Mouse (Mus musculus): Measurements from ENCODE around the gene Eif4g2. TPM values are rescaled to one million over a fixed set of nuclear protein-coding genes. Genes with fewer than 3 reads are reported as not detected.

Gene Eif4g2
- 1,000 to 10,000 TPM; 1,033 to 1,045 TPM for total RNA-seq (2021)

DNA sequence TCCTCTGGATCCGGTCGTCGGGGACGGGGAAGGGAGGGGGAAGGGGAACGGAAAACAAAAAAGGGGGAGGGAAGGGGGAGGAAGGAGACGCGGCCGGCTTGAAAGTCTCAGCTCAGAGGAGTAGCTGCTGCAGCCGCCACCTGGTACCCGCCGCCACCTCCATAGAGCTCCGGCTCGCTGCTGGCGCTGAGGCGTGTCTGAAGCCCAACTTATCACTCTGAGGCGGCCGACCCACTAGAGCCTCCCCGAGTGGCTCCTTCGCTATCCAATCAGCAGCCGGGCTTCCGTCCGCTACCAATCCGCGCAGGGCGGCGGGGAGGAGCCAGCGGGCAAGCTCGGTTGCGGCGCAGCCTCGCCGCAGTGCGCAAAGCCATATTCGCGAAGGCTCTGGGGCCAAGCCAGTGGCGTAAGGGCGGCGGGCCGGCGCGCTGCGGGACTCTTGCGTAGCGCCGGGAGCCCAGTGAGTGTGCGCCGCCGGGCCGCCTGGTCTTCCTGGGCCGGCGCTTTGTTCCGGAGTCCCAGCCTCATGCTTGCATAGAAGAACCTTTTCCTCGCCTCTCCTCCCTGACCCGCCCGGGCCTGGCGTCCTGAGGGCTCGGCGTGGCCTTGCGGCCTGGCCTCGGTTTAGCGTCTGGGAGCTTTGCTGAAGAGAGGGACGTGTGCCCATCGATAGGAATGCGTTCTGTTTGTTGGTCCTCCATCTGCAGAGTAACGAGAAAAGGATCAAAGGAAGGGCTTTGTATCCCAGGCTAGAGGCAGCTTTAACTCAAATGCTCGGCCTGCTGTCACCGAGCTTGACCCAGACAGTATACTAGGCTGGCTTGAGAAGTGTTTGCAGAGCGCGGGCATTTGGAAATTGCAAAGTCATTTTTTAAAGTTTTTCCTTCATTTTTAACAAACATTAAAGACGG is at the start of gene Eif4g2:
Gene Eif4g2, minus strand, starts transcription at position 209 of the 911 bp plus-strand sequence.
- intact Hi-C loops (cut with DNase I): loop anchor here (1.0 to 2.0 kb wide), 3 partner anchors 39 to 74 kb away; no protein-coding TSS in a partner anchor
- peak; percentile 99 for DNase-seq

- DNase-seq: no peak
- intact Hi-C loops (cut with DNase I): no loop called here
Observed at GRCm38 (mm10) chr7:111132596-111132995, 49.8 kb upstream of the Eif4g2 start.

DNA sequence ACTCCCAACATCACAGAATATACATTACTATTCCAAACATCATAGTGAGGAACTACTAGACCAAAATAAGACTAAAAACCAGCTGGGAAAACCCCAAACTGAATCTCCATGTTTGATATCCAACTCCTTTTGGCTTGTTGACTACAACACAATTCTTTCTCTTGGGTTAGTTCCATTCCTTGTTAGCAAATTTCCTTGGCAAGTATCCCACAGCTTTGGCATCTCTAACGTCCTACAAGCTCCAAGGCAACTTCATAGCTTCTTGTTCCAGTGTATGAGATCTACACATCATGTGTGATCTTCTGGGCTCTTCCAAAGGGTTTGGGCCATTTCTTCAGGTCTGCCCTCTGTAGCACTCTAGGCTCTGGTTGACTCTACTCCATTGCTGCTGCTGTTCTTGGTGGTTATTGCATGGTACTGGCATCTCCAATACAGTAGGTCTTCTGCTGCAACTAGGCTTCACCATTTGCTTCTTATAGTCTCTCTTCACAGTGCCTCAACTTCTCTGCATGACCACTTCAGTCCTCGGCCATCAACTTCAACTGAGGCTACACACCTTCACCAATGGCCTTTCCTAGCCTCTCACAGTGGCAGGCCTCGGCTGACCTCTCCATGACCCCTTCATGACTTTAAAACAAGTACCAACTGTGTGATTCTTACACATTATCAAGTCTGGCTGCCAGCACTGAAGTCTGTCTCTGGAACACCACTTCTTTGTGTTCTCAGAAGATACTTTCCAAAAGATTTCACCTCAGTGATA is 44.0 kb upstream of the Eif4g2 start:
- intact Hi-C loops (cut with DNase I): no loop called here

DNA sequence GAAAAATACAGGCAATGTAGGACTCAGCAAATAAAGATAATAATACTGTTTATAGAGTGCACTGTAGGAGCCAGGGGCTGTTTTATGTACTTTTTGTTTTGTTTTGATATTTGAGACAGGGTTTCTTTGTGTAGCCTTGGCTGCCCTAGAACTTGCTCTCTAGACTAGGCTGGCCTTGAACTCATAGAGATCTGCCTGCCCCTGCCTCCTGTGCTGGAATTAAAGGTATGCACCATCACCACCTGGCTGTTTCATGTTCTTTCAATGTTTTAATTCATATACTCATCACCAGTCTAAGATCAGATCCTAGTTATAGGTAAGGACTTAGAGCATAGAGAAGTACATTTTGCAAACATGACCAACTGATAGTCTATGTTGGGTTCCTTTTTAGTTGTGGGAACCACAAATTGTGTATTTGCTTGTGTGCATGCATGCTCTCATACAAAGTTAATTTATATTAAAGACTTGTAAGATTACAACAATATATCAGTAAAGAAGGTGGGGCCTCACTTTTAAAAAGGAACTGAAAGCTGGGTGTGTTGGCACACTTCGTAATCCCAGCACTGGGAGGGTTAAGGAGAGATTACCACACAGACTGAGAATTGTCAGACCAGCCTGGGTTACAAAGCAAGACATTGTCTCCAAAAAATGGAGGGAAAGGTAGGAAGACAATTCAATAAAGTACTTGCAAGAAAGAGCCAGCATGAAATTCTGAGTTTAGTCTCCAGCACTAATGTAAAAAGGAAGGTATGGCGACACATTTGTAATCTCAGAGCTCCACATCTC is 41.1 kb upstream of the Eif4g2 start:
- no peak for DNase-seq
- intact Hi-C loops (cut with DNase I): no loop called here

More for the DNA sequence above, 44.0 kb upstream of the Eif4g2 start:
- no peak for DNase-seq

- intact Hi-C loops (cut with DNase I): loop anchor here (1.0 kb wide), 2 partner anchors 35 to 39 kb away; partner anchors contain the start of gene Eif4g2
Observed at GRCm38 (mm10) chr7:111122531-111123130, 39.8 kb upstream of the Eif4g2 start.

GRCm38 (mm10) chr7:111122084-111122530 is 39.3 kb upstream of the Eif4g2 start:
- peak in 1 of 2 experiments; percentile 87 for DNase-seq

More at GRCm38 (mm10) chr7:111122531-111123130, 39.8 kb upstream of the Eif4g2 start:
- peak; percentile 98 to 99 for DNase-seq

DNA sequence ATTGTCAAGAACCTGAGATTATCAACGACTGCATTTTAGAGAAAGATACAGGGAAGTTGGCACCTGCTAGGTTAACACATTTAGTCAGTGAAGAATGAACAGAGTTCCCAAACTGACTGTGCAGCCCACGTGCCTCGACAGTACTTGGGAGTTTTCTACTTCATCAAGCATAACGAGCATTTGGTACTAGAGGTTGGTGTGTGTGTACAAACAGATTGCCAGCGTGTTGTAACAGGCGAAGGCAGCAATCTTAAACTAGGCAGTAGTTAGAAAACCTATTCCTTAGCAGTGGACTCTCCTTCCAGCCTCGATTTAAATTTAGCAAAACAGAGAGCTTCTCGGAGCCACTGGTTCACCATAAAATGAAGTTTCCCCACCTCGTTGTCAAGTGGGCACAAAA is 38.7 kb upstream of the Eif4g2 start:
- DNase-seq: no peak
- intact Hi-C loops (cut with DNase I): no loop called here

More at GRCm38 (mm10) chr7:111122084-111122530, 39.3 kb upstream of the Eif4g2 start:
- intact Hi-C loops (cut with DNase I): loop anchor here (1.0 kb wide), 2 partner anchors 35 to 39 kb away; partner anchors contain the start of gene Eif4g2

- no peak for DNase-seq
- intact Hi-C loops (cut with DNase I): no loop called here
Observed at GRCm38 (mm10) chr7:111109561-111109960, 26.7 kb upstream of the Eif4g2 start.

DNA sequence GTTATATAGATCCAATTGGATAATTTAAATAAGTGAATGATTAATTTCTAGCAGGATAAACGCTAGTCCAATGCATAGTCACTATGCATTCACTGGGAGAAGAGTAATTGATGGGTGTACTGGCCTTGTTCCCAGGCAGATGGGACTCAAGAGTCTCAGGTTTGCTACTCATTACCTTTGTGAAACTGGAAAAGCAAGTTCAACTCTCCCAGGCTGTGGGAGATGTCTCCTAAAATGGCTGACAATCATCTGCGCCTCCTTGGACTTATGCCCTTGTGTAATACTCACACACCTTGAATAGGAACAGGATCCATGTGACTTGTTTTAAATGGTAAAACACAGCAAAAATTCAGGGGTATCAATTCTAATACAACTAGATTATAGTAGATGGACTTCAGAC is 26.3 kb upstream of the Eif4g2 start:
- intact Hi-C loops (cut with DNase I): no loop called here
- DNase-seq: no peak

DNA sequence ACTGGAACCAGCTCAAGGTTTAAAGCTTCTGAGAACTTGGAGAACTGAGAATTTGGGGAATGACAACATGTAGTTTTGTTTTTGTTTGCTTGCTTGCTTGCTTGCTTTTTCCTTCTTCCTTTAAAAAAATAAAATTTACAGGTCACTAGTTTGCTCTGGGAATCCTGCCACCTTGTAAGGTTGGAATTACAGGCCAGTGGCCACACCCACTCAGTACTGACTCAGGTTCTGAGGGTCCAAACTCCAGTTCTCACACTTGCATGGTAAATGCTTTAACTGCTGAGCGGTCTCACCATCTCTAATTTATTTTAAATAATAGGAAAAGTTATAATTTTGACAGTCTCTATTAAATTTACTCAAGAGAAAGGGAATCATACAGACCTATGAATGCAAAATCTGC is 15.4 kb upstream of the Eif4g2 start:
- no peak for DNase-seq
- intact Hi-C loops (cut with DNase I): loop anchor here (2.0 kb wide), 1 partner anchor 17 kb away; no protein-coding TSS in a partner anchor

DNA sequence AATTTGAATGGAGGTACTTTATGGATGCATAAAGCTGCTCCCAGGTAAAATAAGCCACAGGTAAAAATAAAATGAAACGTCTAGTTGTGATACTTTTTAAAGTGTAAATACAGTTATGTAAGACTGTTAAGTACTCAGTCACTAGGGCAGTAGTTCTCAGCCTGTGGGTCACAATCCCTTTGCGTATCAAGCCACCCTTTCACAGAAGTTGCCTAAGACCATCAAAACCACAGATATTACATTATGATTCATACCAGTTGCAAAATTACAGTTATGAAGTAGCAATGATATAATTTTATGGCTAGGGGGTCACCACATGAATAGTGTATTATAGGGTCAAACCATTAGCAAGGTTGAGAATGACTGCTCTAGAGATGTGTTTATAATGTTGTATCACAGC is 12.3 kb upstream of the Eif4g2 start:
- intact Hi-C loops (cut with DNase I): no loop called here
- DNase-seq: no peak

DNA sequence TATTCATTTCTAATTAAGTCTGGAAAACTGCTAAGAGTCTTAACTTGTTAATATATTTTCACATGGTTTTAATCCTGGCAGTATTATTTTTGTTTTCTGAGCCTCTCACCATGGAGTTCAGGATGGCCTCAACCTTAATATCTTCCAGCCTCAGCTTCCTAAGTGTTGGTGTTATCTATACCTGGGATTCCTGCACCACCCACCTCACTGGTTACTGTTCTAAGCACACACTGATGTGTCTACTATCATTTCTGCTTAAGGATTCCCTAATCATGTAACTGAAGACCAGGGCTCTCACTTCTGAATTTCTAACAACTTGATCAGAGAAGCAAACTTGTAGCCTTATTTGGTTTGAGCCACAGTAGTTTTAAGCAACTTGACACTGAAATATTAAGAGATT is 2.3 kb upstream of the Eif4g2 start:
- intact Hi-C loops (cut with DNase I): no loop called here
- DNase-seq: no peak

DNA sequence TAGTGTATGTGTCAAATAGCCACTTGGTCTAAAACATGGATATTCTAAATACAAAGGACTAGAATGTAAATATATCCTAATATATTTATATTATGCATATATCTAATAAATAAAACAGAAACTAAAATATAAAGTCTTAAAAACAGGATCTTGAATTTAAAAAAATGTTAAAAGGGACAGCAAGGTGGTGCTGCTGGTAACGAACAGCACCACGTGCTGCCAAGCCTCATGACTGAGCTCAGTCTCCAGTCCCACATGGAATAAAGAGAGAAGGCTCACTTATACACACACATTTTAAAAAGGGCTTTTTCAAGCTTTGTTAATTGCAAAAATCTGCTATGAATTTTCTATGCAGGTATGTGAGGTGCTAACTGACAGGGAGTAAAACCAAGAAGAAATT is 1.6 kb upstream of the Eif4g2 start:
- DNase-seq: no peak
- intact Hi-C loops (cut with DNase I): no loop called here

DNA sequence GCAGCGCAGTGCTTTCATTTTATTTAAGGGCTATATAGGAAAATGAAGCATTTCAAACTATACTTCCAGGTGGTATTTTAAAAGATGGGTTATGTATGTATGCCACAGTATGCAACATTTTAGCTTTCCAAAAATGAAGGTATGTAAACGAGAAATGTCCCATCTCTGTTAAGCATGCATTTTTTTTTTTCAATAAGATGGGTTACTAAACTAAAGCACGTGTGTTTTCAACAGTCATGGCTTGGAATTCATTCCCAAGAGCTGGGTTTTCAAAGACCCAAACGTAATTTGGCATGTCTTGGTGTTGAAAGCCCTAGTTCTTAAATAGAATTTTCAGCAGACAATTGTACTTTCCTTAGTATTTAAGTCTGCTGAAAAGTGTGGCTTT is 897 bp upstream of the Eif4g2 start:
- no peak for DNase-seq
- intact Hi-C loops (cut with DNase I): loop anchor here (1.0 to 2.0 kb wide), 3 partner anchors 39 to 73 kb away; no protein-coding TSS in a partner anchor

DNA sequence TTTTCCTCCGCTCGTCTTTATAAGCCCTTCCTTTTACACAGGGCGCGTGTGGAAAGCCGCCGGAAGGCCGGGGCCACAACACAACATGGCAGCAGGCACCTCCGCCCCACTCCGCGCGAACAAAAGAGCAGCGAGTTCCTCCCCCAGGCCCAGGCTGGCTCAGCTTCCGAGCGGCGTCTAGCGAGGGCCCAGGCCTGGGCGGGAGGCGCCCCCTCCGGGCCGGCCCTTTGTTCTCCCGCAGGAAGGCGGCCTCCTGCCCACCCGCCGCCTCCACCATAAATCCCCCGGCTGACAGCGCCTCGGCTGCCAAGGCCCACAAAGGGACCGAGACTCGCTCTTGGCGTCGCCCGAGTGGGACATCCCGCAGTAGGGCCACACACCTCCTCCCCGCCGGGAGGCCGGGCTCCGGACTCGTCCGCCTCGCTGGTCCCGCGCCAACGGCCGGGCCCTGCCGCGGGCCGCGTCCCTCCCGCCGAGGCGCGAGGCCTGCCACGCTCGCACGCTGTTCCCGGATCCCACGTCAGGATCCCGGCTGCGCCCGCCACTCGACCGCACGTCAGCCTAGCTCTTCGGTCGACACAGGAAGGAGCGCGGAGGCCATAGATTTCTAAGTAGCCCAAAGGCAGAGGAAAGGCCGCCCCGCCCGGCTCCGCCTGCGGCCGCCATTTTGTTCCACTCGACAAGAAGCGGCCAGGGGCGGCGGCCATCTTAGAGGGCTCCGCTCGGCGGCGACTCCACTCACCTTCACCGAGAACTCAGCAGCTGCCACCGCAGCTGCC is 598 bp downstream of the Eif4g2 start:
- peak; percentile 90 to 91 for DNase-seq
- intact Hi-C loops (cut with DNase I): loop anchor here (2.0 kb wide), 2 partner anchors 67 to 75 kb away; no protein-coding TSS in a partner anchor

GRCm38 (mm10) chr7:111080876-111081275 is 2.0 kb downstream of the Eif4g2 start:
- intact Hi-C loops (cut with DNase I): loop anchor here (2.0 kb wide), 1 partner anchor 26 kb away; no protein-coding TSS in a partner anchor
- no peak for DNase-seq

- no peak for DNase-seq
Observed at GRCm38 (mm10) chr7:111080026-111080425, 2.8 kb downstream of the Eif4g2 start.

GRCm38 (mm10) chr7:111078271-111078670 is 4.6 kb downstream of the Eif4g2 start:
- intact Hi-C loops (cut with DNase I): no loop called here
- DNase-seq: no peak

More at GRCm38 (mm10) chr7:111080026-111080425, 2.8 kb downstream of the Eif4g2 start:
- intact Hi-C loops (cut with DNase I): loop anchor here (2.0 kb wide), 1 partner anchor 25 kb away; no protein-coding TSS in a partner anchor

- no peak for DNase-seq
Observed at GRCm38 (mm10) chr7:111075288-111075687, 7.5 kb downstream of the Eif4g2 start.

More at GRCm38 (mm10) chr7:111075288-111075687, 7.5 kb downstream of the Eif4g2 start:
- intact Hi-C loops (cut with DNase I): no loop called here

All from heart, postnatal 10 days (tissue).